Mouse (Mus musculus) adrenal gland, adult 8-10 months (tissue): Measurements from ENCODE around the gene Rpl21. TPM values are rescaled to one million over a fixed set of nuclear protein-coding genes. Genes with fewer than 3 reads are reported as not detected.

Source experiments
- DNase-seq: peaks from one replicate; pipeline ENCODE4 v3.0.0; 2022
- total RNA-seq, 4 experiments: library from RNA; stranded (reverse); gene quantifications; 2 replicates each; pipeline ENCODE4 v1.2.4; 2022

Gene Rpl21
- total RNA-seq, 4 experiments from 2014 or later = 199 to 341 (median 261) TPM

- DNase-seq = no peak
These were observed 1.0 kb downstream of the Rpl21 start for GRCm38 (mm10) chr5:146833673-146834201.

GRCm38 (mm10) chr5:146834959-146835358 lies 2.3 kb downstream of the Rpl21 start:
- no peak for DNase-seq

GRCm38 (mm10) chr5:146837967-146838720 lies 5.5 kb downstream of the Rpl21 start:
- no peak for DNase-seq

GRCm38 (mm10) chr5:146838836-146839648 lies 6.4 kb downstream of the Rpl21 start:
- DNase-seq = no peak

GRCm38 (mm10) chr5:146839760-146840159 lies 7.1 kb downstream of the Rpl21 start:
- no peak for DNase-seq

DNA sequence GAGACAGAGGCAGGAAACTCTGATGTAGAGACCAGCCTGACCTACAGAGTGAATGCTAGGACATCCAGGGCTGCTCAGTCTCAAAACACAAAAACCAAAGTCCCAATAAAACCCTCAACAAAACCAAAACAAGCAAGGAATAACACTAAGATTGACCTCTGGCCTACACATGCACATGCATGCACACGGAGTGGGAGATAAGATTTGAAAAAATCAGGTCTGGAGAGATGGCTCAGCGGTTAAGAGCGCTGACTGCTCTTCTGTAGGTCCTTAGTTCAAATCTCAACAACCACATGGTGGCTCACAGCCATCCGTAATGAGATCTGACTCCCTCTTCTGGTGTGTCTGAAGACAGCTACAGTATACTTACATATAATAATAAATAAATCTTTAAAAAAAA lies 7.7 kb downstream of the Rpl21 start:
- DNase-seq = no peak

DNA sequence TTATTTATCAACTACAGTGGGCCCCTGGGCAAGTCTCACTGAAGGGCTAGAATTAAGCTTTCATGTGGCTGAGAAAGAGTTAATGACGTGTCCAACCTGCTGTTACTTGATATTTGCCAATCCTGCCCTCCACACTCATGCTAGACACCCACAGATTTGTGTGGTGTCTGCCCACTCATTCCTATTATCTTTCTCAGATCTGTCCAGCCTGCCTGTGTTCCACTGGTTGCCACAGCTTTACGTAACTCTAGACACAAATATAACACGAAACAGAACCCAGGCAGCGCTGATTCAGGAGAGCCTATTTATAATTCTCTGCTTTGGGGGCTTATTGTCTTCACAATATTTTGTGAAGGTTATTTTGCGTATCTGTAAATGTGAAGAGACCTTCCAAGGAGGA lies 8.6 kb downstream of the Rpl21 start:
- DNase-seq = no peak

DNA sequence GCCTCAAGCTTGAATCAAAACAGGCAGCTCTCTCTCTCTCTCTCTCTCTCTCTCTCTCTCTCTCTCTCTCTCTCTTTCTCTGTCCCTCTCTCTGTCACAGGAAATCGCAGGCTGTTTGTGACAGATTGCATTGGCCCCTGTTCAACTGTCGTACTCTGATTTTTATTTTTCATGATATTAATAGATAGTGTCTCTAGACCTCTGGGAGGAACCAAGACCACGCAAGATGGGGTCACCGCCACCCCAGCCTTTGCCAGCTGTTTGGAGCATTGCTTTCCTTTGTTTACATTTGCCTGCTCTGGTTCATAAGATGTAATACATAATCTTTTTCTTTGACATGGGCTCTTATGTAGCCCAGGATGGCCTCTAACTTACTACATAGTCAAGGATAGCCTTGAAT lies 9.3 kb downstream of the Rpl21 start:
- DNase-seq = no peak

DNA sequence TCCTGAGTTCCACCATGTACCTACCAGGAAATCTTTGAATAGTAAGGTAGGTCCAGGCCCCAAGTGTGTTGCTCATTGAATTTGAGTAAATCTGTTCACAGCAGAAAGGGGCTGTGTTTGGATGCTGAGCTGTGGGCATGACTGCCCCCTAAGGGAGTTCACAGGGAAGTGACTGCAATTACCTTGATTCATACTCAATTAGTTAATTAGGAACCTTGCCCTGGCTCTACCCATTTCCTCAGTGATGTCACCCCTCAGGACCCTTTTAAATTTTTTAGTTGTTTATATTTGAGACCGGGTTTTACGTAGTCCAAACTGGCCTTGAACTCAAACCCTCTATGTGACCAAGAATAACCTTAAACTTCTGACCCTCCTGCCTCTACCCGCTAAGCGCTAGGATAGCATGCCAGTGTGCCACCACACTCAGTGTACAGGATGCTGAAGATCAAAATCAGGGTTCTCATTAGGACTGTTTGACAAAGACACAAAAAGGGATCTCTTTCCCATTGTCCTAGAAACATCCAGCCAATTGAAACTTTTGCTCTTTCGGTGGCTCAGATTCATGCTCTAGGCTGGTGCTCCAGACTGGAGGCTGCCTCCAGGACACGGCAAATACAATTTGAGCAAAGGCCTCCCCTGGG lies 11.7 kb downstream of the Rpl21 start:
- DNase-seq = no peak

GRCm38 (mm10) chr5:146844945-146845365 lies 12.3 kb downstream of the Rpl21 start, which contains the start of gene Rasl11a:
Gene Rasl11a (plus strand): TSS chr5:146845071.
- DNase-seq = peak; percentile 89

- DNase-seq = no peak
These were observed 13.8 kb downstream of the Rpl21 start for GRCm38 (mm10) chr5:146846489-146846888.

DNA sequence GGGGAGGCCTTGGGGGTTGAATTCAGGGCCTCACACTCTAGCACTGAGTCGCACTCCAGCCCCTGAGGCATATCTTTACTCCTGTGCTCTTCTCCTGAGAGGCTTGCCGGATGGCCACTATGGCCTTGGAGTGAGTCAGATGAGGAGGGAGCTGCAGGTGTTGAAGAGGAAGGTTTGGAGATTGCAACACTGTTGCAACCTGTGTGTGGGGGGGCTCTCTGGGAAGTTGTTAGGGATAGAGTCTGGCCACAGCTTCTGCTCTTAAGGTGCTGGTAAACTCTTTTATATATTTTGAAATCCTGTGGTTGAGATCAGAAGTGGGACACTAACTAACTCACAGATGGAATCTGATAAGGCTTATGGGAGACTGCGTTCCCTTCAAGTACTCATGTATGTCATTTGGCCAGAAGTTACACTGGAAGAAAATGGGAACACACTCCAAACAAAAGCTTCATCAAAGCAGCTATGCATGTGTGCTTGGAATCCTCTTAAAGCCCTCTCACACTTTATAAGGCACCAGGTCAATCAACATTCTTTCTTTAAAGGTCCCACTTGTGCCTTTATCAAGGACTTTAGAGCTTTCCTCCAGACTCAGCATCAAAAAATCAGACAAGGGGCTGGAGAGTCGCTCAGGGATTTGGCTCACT lies 16.4 kb downstream of the Rpl21 start:
- no peak for DNase-seq

DNA sequence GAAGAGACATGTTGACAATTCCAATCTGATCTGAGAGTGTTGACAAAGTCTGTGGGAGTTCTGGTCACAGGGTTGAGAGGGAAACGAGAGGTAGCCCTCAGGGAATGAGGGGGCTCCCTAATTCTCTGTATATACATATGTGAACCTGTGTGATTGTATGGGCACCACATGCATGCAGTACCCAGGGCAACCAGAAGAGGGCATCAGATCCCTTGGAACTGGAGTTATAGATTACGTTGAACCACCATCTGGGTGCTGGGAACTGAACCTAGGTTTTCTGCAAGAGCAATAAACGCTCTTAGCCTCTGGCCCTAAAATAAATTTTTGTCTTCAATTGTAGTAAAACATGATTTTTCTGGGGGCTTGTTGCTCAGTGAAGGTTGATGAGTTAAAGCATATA lies 23.4 kb downstream of the Rpl21 start:
- DNase-seq = no peak

GRCm38 (mm10) chr5:146857620-146858019 lies 24.9 kb downstream of the Rpl21 start:
- no peak for DNase-seq

- DNase-seq = no peak
These were observed 26.1 kb downstream of the Rpl21 start for GRCm38 (mm10) chr5:146858772-146859171.

GRCm38 (mm10) chr5:146859246-146859645 lies 26.6 kb downstream of the Rpl21 start:
- DNase-seq = no peak

DNA sequence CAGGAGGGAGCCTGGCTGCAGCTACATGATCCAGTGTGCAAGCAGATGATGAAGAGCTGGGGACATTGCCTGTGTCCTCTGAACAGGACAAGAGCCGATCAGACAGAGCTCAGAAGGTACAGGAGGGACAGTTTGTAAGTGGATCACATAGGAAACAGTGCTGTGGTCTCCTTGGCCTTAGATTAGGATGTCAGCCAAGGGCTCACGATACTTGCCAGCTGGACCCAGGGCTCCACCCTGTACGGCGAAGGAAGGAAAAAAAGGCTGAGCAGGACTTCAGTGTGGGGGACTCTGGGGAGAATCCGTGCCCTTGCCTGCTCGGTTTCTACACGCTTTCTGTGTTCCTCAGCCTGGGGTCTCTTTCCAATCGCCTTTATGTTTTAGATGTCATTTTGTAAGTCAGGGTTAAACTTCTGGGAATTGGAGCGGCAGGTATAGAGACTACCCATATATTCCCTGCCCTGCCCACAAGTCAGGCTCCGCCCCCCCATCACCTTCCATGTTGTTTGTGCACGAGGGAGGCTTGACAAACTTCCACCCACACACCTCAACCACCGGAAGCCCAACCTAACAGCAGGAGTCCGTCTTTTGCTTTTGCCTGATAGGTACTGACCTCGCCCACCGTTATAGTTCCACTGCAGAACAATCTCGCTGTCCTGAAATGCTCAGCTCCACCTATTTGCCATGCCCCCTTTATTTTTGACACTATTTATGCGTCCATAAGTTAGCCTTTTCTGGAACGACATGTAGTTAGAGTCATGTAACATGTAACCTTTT lies 27.7 kb downstream of the Rpl21 start:
- no peak for DNase-seq

DNA sequence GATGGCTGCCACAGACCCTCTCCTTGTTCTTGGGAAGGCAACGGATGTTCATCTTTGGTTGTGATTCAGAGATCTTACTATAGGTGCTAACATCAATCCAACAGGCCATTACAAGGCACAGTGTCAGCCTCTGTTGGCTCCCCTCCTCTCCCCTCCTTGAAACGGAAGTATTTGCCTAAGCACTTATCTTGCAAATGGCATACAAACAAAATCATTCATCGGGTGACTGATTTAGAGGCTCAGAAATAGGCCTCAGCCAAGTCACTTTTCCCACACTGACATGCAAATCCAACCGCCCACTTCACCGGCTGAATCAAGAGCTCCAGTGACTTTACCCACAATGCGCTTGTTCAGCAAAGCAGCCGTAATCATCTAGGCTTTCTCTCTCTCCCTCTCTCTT lies 28.9 kb downstream of the Rpl21 start:
- DNase-seq = no peak

- no peak for DNase-seq
These were observed 32.8 kb downstream of the Rpl21 start for GRCm38 (mm10) chr5:146865511-146865910.

GRCm38 (mm10) chr5:146866277-146866676 lies 33.6 kb downstream of the Rpl21 start:
- DNase-seq = no peak

DNA sequence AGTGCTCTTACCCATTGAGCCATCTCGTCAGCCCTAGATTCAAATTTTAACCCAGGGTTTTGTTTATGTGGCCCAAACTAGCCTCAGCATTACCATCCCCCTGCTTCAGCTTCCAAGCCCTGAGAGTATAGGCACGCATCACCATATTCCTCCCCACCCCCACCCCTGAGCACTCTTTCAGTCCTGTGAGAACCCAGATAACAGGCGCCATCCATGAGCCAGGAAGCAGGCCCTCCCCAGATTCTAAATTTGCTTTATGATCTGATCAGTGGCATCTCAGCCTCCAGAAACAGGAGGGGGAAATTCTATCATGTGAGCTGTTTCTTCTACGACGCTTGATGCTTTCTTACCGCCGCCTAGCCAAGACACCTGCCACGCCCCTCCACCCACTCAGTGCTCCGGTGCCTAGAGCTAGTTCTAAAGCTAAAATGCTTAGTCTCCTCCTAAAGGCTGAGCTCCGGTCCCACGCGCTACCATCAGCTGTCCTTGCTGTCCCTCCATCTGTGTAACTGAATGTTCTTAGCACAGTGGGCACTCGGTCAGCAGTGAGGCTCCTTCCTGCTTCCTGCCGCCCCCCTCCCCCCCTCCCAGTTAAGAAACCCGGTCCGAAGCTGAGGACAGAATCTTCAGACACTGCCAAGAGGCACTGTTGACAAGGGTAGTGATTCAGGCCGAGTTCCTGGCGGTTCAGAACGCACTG lies 34.7 kb downstream of the Rpl21 start:
- no peak for DNase-seq
